Mouse (Mus musculus): ENCODE measurements around the gene Hira. TPM values are rescaled to one million over a fixed set of nuclear protein-coding genes. Genes with fewer than 3 reads are reported as not detected.
A peak's percentile ranks its signal among the peaks of the same experiment; 100 is the strongest.
"Not testable (repeated sequence)": the region's sequence is repeated elsewhere in the genome, so short reads cannot be mapped to it uniquely, and the experiment has no call there.

Hira gene
- polyA plus RNA-seq, 1 experiment from 2014 or later, result 24.6 TPM

GRCm38 (mm10) chr16:18976315-18976714 is 99.5 kb downstream of the Hira start:
- Histone ChIP-seq H3K27ac (no peak overlapping the region), H3K9ac (replicated peaks) (no peak overlapping the region), H3K9me3 (peaks cover 10% of the 10 kb centered on the region; the same call in 1 of the 2 replicates), H3K4me3 (replicated peaks) (no peak overlapping the region), H3K27me3 (no peaks in the 10 kb centered on the region), H3K4me1 (replicated peaks) (no peaks in the 10 kb centered on the region), H3K4me2 (peak overlapping the region; percentile 13; the same call in 1 of the 2 replicates), H3K36me3 (peaks cover 8% of the 10 kb centered on the region)
- no peak for ATAC-seq (ENCODE audit: insufficient number of reproducible peaks, insufficient read depth, low FRiP score, low TSS enrichment, low read depth)
- 75% methylated on average over 23 of the region's 23 CpGs for WGBS

GRCm38 (mm10) chr16:18986381-18986780 is 109.5 kb downstream of the Hira start:
- Histone ChIP-seq H3K27ac (no peak overlapping the region), H3K4me3 (replicated peaks) (no peak overlapping the region), H3K36me3 (no peaks in the 10 kb centered on the region), H3K4me2 (no peak overlapping the region), H3K9ac (replicated peaks) (no peak overlapping the region), H3K9me3 (no peaks in the 10 kb centered on the region), H3K27me3 (no peaks in the 10 kb centered on the region), H3K4me1 (replicated peaks) (no peaks in the 10 kb centered on the region)
- ATAC-seq (ENCODE audit: insufficient number of reproducible peaks, insufficient read depth, low FRiP score, low TSS enrichment, low read depth), result no peak
- WGBS, result 90% methylated on average over 3 of the region's 3 CpGs

- H3K9ac ChIP-seq (replicated peaks), result no peak overlapping the region
- WGBS, result 88% methylated on average over 5 of the region's 5 CpGs
- H3K36me3 ChIP-seq, result no peaks in the 10 kb centered on the region
- no peak for ATAC-seq (ENCODE audit: insufficient number of reproducible peaks, insufficient read depth, low FRiP score, low TSS enrichment, low read depth)
- no peak overlapping the region for H3K27ac ChIP-seq
- no peaks in the 10 kb centered on the region for H3K9me3 ChIP-seq
- no peaks in the 10 kb centered on the region for H3K4me1 ChIP-seq (replicated peaks)
- no peaks in the 10 kb centered on the region for H3K27me3 ChIP-seq
- H3K4me3 ChIP-seq (replicated peaks), result no peak overlapping the region
- no peak overlapping the region for H3K4me2 ChIP-seq
Observed at GRCm38 (mm10) chr16:18986860-18987259, 110.0 kb downstream of the Hira start.

- not testable (repeated sequence) for H3K9me3 ChIP-seq; H3K4me1 ChIP-seq (replicated peaks); H3K27me3 ChIP-seq; H3K27ac ChIP-seq; H3K36me3 ChIP-seq; ATAC-seq (ENCODE audit: insufficient number of reproducible peaks, insufficient read depth, low FRiP score, low TSS enrichment, low read depth); H3K9ac ChIP-seq (replicated peaks); H3K4me2 ChIP-seq; H3K4me3 ChIP-seq (replicated peaks)
- WGBS, result 36% methylated on average over 2 of the region's 2 CpGs
Observed at GRCm38 (mm10) chr16:19002610-19003389, 126.0 kb downstream of the Hira start.

- Histone ChIP-seq H3K27me3 (no peaks in the 10 kb centered on the region), H3K4me3 (replicated peaks) (no peak overlapping the region), H3K4me1 (replicated peaks) (no peaks in the 10 kb centered on the region), H3K9ac (replicated peaks) (no peak overlapping the region), H3K36me3 (no peaks in the 10 kb centered on the region), H3K4me2 (no peak overlapping the region), H3K9me3 (no peaks in the 10 kb centered on the region), H3K27ac (no peak overlapping the region)
- ATAC-seq (ENCODE audit: insufficient number of reproducible peaks, insufficient read depth, low FRiP score, low TSS enrichment, low read depth), result no peak
- WGBS, result 88% methylated on average over 1 of the region's 1 CpGs
Observed at GRCm38 (mm10) chr16:19003757-19004156, 126.9 kb downstream of the Hira start.

GRCm38 (mm10) chr16:19005298-19005697 is 128.5 kb downstream of the Hira start:
- H3K27ac ChIP-seq, result no peak overlapping the region
- H3K4me2 ChIP-seq, result no peak overlapping the region
- H3K4me1 ChIP-seq (replicated peaks), result no peaks in the 10 kb centered on the region
- no peak overlapping the region for H3K9ac ChIP-seq (replicated peaks)
- H3K27me3 ChIP-seq, result no peaks in the 10 kb centered on the region
- no peak for ATAC-seq (ENCODE audit: insufficient number of reproducible peaks, insufficient read depth, low FRiP score, low TSS enrichment, low read depth)
- 73% methylated on average over 3 of the region's 3 CpGs for WGBS
- no peaks in the 10 kb centered on the region for H3K9me3 ChIP-seq
- H3K36me3 ChIP-seq, result no peaks in the 10 kb centered on the region
- H3K4me3 ChIP-seq (replicated peaks), result no peak overlapping the region

GRCm38 (mm10) chr16:19006715-19007114 is 129.9 kb downstream of the Hira start:
- Histone ChIP-seq H3K4me1 (replicated peaks) (no peaks in the 10 kb centered on the region), H3K4me3 (replicated peaks) (no peak overlapping the region), H3K4me2 (no peak overlapping the region), H3K27ac (no peak overlapping the region), H3K36me3 (no peaks in the 10 kb centered on the region), H3K27me3 (no peaks in the 10 kb centered on the region), H3K9me3 (no peaks in the 10 kb centered on the region), H3K9ac (replicated peaks) (no peak overlapping the region)
- no peak for ATAC-seq (ENCODE audit: insufficient number of reproducible peaks, insufficient read depth, low FRiP score, low TSS enrichment, low read depth)
- WGBS, result 80% methylated on average over 1 of the region's 1 CpGs

- not testable (repeated sequence) for H3K27ac ChIP-seq; H3K4me3 ChIP-seq (replicated peaks); H3K36me3 ChIP-seq; ATAC-seq (ENCODE audit: insufficient number of reproducible peaks, insufficient read depth, low FRiP score, low TSS enrichment, low read depth); H3K9ac ChIP-seq (replicated peaks); H3K27me3 ChIP-seq; H3K4me2 ChIP-seq; H3K4me1 ChIP-seq (replicated peaks); H3K9me3 ChIP-seq
- WGBS, result 62% methylated on average over 1 of the region's 1 CpGs
Observed at GRCm38 (mm10) chr16:19007186-19007591, 130.4 kb downstream of the Hira start.

- no peak overlapping the region for H3K4me2 ChIP-seq
- no peak overlapping the region for H3K4me3 ChIP-seq (replicated peaks)
- no peak overlapping the region for H3K27ac ChIP-seq
- H3K9ac ChIP-seq (replicated peaks), result no peak overlapping the region
- no peak for ATAC-seq (ENCODE audit: insufficient number of reproducible peaks, insufficient read depth, low FRiP score, low TSS enrichment, low read depth)
- H3K27me3 ChIP-seq, result no peaks in the 10 kb centered on the region
- H3K9me3 ChIP-seq, result no peaks in the 10 kb centered on the region
- 68% methylated on average over 2 of the region's 2 CpGs for WGBS
- H3K36me3 ChIP-seq, result no peaks in the 10 kb centered on the region
- no peaks in the 10 kb centered on the region for H3K4me1 ChIP-seq (replicated peaks)
Observed at GRCm38 (mm10) chr16:19010710-19011109, 133.9 kb downstream of the Hira start.

- no peak for ATAC-seq (ENCODE audit: insufficient number of reproducible peaks, insufficient read depth, low FRiP score, low TSS enrichment, low read depth)
- 69% methylated on average over 1 of the region's 1 CpGs for WGBS
Observed at GRCm38 (mm10) chr16:19013550-19013949, 136.7 kb downstream of the Hira start.

GRCm38 (mm10) chr16:19014650-19015049 is 137.8 kb downstream of the Hira start:
- no peaks in the 10 kb centered on the region for H3K9me3 ChIP-seq
- no peak for ATAC-seq (ENCODE audit: insufficient number of reproducible peaks, insufficient read depth, low FRiP score, low TSS enrichment, low read depth)
- no peaks in the 10 kb centered on the region for H3K36me3 ChIP-seq

More at GRCm38 (mm10) chr16:19013550-19013949, 136.7 kb downstream of the Hira start:
- no peak overlapping the region for H3K4me3 ChIP-seq (replicated peaks)
- H3K27ac ChIP-seq, result no peak overlapping the region
- no peaks in the 10 kb centered on the region for H3K27me3 ChIP-seq
- H3K4me1 ChIP-seq (replicated peaks), result no peaks in the 10 kb centered on the region
- H3K36me3 ChIP-seq, result no peaks in the 10 kb centered on the region
- no peak overlapping the region for H3K4me2 ChIP-seq
- H3K9ac ChIP-seq (replicated peaks), result no peak overlapping the region
- no peaks in the 10 kb centered on the region for H3K9me3 ChIP-seq

More at GRCm38 (mm10) chr16:19014650-19015049, 137.8 kb downstream of the Hira start:
- H3K4me3 ChIP-seq (replicated peaks), result no peak overlapping the region
- H3K4me2 ChIP-seq, result no peak overlapping the region
- H3K4me1 ChIP-seq (replicated peaks), result no peaks in the 10 kb centered on the region
- no peaks in the 10 kb centered on the region for H3K27me3 ChIP-seq
- H3K9ac ChIP-seq (replicated peaks), result no peak overlapping the region
- no peak overlapping the region for H3K27ac ChIP-seq

Measured in limb, embryonic 12.5 days (tissue).